Mouse (Mus musculus) cerebellum, adult 18-20 months (tissue): ENCODE measurements around the gene Hoxa4.

Source experiments
- DNase-seq, 2 experiments: peaks; one replicate each; pipeline ENCODE4 v3.0.0; 2021

The Hoxa4 gene

DNA sequence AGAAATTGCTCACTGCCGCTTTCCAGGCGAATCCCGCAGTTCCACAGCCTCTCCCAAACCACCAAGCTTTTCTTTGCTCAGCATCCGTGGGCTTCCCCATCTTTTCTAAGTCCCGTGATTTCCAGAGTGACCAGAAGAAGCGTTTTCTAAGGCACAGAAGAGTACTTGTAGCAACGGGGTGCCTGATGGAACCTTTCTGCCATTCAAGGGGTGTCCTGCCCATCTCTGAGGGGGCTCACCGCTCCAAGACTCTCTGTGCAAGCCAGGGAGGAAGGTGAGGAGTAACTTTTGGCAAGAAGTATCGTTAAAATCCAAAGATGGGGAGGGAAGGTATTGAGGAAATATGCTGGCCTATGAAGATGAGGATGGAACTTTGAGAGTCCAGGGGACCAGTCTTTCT is 13.7 kb downstream of the Hoxa4 start:
- no peak for DNase-seq

- no peak for DNase-seq
These were observed 14.4 kb downstream of the Hoxa4 start, which contains the start of gene 5730596B20Rik for GRCm38 (mm10) chr6:52177061-52177735. Gene 5730596B20Rik (plus strand): TSS chr6:52177498.

DNA sequence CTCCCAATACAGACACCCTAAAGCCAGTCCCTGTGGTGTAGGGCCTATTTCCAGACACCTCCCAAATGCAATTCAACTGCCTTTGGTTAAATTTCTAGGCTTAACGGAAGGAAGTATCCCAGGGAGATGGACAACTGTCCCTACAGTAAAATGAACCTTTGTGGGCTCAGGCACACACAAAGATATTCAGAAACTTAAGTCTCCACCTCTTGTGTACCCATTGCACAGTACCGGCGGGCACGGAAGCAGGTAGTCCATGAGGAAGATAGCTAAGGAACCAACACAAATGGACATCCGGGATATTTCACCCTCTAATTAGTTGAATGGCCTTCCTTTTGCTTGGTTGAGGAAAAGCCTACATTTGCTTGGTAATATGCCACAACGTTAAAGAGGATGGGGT is 15.2 kb downstream of the Hoxa4 start:
- DNase-seq: no peak

DNA sequence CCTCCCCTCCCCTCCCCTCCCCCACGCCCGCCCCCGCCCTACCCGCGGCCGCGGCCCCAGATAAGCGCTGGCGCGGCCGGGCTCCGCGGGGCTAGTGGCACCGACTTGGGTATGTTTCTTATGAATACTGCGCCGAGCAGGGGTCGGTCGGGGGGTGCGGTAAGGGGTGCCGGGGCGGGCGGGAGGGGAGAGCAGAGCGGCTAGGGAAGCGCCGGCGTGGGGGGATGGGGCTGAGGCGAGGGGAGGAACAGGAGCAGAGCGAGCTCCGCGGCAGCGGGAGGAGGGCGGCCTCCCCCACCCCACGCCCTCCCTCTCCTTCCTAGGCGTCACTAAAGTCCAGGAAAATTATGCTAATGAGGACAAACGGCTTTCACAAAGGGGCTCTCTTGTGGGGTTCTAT is 15.7 kb downstream of the Hoxa4 start:
- no peak for DNase-seq

DNA sequence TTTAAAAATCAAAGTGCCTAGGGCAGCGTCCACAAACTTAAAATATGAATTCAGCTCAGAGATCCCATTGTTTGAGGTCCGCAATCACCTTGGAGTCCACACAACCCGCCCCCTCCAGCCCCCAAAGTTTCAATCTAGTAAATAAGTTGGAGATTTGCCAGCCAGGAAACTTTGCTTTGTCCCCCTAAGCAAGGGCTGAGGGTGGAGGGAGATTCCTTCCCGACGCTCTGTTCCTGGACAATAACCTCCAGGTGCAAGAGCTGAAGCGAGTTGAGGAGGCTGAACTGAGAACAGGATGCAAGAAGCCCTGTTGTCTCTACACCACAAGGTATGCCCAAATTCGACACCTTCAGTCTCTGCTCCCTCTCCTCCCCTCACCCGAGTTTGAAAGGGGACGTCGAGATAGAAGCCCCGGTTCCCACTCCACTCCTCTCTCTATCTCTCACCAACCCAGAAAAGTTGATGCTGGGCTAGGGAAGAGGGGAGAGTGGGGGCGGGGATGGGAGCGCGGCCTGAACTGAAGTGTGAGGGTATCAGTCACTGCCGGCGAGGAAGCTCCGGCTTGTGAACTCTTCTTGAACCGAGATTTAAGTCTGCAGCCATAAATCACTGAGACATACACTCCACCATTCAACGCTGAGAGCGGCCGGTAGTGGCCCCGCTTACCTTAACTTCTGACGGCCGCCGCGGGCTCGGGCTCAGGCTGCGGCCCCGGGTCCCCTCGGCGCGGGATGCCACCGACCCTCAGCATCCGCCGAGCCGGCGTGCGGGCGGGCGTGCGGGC is 16.4 kb downstream of the Hoxa4 start:
- no peak for DNase-seq

DNA sequence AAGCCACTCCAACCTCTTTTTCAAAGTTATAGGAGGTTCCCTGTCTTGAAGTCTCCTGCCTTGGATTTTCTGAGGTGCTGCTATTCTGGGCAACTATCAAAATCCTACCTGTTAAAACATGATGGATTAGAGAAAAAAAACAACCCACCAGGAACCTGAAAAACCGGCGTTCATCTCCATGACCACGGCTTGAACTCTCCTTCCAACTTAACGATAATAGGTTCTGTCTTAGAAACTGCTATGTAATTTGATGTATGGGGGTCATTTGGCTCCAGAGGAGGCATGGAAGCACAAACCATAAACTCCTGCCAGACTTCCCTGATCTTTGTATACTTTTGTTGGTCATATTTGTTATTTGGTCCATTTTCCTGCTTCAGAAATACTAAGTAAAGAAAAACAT is 17.9 kb downstream of the Hoxa4 start:
- no peak for DNase-seq

DNA sequence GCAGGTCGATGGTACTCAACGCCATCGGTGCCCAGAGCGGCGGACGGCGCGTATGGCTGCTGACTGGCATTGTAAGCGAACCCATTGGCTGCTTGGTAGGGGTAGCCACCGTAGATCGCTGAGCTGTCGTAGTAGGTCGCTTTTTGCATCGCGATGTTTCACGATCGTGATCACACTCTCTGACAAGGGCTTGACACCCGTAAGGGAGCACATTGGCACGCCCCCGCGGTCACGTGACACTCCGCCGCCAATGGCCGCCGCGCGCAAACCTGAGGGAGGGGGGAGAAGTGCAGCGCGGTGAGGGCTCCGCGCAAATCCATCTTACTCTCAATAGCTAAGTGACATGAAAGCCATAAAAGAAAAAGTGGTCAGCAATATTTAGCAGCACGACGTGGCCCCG is 19.1 kb downstream of the Hoxa4 start:
- no peak for DNase-seq

DNA sequence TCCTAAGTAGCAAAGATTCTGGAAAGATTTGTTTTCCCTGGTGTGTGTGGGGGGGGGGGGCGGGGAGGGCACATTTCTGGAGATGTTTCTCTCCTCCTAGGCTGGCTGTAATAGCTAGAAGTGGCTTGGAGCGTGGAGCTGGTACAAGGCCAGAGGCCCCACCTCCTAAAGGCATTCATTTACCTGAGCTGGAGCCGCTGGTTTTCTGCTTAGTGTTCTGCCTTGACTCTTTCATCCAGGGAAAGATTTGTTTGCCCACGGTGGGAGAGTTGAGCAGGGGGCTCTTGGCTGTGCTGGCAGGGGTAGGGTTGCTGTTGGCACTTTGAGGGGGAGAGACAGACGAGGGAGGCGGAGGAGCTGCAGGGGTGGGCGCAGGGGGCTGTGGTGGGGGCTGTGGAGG is 19.6 kb downstream of the Hoxa4 start:
- no peak for DNase-seq

DNA sequence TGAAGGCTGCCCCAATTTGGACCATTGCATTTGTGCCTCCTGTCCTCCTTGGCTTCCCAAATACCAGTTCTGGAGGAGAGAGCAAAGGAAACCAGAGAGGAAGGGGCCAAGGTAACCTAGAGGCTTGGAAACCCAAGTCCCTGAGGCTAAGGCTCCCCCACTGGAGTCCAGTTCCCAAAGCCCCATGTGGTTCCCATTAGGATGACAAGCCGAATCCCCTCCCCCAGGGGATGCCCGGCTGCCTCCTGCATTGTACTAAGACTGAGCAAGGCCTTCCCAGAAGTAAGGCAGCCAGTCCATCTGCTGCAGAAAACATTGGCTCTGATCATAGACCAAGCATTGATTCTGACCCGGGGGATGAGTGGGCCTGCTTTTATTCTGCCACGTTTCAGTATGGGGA is 20.2 kb downstream of the Hoxa4 start:
- DNase-seq: no peak

DNA sequence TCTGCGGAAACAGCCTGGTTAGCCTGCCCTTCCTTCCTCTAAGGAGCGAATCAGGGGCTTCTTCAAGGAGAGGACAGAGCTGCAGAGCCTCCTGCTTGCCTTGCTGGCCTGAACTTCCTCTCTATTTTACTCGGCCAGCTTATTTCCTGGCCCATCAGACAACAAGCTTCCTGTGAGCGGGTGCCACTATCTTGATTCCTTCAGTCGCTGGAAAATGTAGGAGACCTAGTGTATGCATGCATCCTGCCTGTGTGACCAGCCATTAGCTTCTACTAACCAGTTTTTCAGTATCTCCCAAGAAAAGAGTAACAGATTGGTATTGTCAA is 20.7 kb downstream of the Hoxa4 start:
- DNase-seq: no peak

DNA sequence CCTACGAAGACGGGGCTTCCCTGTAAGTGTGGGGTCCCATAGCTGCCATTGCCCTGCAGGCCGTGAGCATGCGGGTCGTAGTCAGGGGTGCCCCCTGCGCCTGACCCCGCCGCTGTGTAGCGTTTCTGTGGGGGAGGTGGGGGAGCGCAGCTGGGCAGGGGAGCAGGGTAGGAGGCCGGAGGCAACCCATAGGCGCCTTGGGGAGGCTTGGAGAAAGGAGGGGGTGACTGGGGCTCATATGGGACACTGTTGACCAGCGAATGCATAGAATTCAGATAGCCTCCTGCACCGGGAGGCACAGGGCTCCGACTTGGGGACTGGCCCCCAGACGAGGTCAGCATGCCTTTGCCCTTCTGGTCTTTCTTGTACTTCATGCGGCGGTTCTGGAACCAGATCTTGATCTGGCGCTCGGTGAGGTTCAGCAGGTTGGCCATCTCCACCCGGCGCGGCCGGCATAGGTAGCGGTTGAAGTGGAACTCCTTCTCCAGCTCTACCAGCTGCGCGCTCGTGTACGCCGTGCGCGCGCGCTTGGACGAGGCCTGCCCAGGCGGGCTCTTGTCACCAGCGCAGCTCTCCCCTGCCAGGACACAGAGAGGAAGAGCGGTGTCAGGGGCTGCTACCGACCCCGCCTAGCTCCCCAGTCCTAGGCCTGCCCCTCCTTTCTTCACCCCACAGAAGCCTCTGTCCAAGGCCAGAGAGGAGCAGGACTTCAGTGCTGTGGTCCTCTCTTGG is 21.2 kb downstream of the Hoxa4 start:
- no peak for DNase-seq

GRCm38 (mm10) chr6:52169499-52170165 is 21.9 kb downstream of the Hoxa4 start:
- no peak for DNase-seq

GRCm38 (mm10) chr6:52168191-52169055 is 23.1 kb downstream of the Hoxa4 start:
- DNase-seq: no peak

- no peak for DNase-seq
These were observed 23.8 kb downstream of the Hoxa4 start for GRCm38 (mm10) chr6:52167736-52168161.

- no peak for DNase-seq
These were observed 24.4 kb downstream of the Hoxa4 start for GRCm38 (mm10) chr6:52167176-52167575.

DNA sequence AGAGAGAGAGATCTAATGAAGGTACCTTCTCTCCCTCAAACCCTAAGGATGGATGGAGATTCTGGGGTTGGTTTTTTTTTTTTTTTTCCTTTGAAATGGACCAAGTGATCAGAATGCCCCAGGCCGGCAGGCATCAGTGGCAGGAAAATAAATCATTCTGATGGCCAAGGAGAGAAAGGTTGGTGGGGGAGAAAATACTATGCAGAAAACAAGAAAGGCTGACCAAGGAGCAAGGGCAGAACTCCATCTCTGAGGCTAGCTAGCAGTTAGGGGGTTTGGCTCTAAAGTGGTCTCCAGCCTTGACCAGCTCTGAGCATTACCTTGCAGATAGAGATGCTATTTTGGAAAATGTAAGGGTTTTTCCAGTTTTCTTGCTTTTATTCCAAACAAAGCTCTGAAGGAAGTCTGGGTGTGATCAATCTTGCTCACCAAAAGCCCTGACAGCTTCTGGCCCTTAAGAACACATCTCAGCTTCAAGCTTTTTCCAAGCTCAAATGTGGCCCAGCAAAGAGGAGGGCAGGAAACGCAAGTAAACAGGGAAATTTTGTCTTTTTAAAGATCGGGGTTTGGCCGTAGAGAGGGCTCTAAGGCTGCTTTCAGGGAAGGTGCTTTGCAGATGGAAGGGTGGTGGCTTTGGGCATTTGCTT is 25.0 kb downstream of the Hoxa4 start:
- no peak for DNase-seq

- no peak for DNase-seq
These were observed 25.8 kb downstream of the Hoxa4 start for GRCm38 (mm10) chr6:52165441-52166370.

DNA sequence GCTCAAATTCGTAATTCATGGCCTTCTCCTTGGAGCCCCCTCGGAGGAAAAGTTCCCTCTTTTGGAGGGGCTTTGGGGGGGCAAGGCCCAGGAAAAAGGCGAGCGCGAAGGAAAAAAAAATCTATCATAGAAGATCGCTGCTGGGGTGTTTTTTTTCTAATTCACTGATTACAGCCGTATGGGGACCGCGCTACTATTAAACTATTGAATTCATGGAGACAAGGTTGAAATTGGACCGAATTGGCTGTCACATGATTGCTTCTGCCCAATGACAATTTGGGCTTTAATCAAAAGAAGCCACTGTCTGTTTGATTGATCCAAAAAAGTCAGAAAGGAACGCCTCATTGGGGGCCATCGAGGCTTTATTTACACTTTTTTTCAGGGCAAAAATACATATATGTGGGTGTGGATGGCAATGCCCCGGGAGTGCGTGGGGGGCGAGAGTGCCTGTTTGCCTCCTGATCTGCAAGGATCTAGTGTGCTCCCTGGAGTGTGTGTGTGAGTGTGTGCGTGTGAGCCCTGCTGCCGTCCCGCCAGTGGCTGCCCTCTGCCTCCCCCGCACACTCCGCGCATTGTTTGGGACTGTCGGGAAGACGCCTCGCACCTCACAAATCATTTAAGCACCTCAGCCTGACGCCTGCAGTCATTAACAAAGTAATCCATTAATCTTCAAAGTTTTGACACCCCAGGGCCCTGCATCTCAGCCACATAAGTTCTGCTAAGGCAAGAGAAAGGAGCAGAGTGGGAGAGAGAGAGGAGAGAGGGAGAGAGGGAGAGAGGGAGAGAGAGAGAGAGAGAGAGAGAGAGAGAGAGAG is 26.7 kb downstream of the Hoxa4 start, which contains the start of gene Hoxa2:
Hoxa2 (minus strand) TSS at position 206 of the 815 bp plus-strand sequence.
- DNase-seq: no peak

GRCm38 (mm10) chr6:52164051-52164625 is 27.4 kb downstream of the Hoxa4 start:
- DNase-seq: no peak
